Mouse (Mus musculus) ES-Bruce4 (cell line): ENCODE results near the gene Klrg2.

ENCODE experiments used
- CTCF ChIP-seq: IDR thresholded peaks from one replicate; pipeline ENCODE4 v1.8.1; 2011; ENCODE audit warnings: low read depth, low read length
- POLR2A ChIP-seq: IDR thresholded peaks from one replicate; pipeline ENCODE4 v1.8.1; 2011; ENCODE audit warnings: low read length; ENCODE audit not compliant: insufficient read depth

DNA sequence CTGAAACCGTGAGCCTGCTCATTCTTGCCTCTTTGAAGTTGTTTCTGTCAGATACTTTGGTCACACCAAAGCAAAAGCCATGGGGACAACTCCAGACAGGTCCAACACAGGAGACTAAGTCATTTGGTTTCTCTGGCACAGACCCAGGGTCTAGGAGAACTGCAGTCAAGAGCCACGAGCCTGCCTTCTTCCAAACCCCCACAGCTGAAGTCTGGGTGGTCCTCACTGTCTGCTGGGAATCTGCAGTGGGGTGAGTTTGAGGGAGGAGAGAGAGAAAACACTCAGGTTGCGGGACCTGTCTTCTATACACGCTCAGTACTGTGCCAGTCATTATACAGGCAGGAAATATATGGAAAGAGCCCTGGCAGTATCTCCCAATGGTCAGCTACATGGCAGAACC is 9.6 kb downstream of the Klrg2 start:
- TF ChIP-seq POLR2A (no peak), CTCF (no peak)
